Mouse (Mus musculus) cerebellum, adult 9-10 months (tissue): ENCODE data around the gene Slc37a3.

Source experiments
- DNase-seq: peaks from one replicate; pipeline ENCODE4 v3.0.0; 2022

Slc37a3 gene

GRCm38 (mm10) chr6:39317854-39318630 lies 59.4 kb downstream of the Slc37a3 start:
- DNase-seq, result no peak

DNA sequence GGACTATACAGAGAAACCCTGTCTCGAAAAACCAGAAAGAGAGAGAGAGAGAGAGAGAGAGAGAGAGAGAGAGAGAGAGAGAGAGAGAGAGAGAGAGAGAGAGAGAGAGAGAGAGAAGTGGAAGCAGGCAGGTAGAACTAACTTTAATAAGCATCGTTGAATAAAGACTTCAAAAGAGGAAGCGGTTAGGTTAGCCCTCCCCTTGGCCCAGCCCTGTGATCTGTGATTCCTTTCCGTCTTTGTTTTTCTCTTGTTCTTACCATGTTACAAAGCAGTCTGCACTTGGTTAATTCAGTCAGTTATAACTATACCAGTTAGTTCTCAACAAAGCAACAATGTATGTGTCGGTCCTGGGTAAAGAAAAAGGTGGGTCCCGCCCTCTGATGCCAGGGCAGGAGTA lies 61.4 kb downstream of the Slc37a3 start:
- DNase-seq, result no peak

GRCm38 (mm10) chr6:39314461-39314860 lies 63.0 kb downstream of the Slc37a3 start:
- no peak for DNase-seq

DNA sequence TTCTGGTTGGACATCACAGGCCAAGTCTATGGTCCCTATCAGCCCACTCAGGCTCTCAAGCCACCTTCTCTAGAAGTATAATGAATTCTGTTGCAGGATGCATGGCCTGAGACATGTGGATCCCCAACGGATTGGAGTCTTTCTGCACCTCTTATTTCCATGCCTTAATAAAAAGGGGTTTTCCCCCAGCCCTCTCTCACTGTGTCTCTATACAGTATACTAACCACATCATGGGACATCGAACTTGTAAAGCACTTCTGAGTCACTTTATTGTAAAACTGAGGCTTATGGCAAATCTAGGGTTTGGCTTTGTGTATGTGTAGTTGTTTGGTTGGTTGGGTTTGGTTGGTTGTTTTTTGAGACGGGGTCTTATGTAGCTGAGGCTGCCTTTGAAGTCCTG lies 65.7 kb downstream of the Slc37a3 start:
- no peak for DNase-seq

DNA sequence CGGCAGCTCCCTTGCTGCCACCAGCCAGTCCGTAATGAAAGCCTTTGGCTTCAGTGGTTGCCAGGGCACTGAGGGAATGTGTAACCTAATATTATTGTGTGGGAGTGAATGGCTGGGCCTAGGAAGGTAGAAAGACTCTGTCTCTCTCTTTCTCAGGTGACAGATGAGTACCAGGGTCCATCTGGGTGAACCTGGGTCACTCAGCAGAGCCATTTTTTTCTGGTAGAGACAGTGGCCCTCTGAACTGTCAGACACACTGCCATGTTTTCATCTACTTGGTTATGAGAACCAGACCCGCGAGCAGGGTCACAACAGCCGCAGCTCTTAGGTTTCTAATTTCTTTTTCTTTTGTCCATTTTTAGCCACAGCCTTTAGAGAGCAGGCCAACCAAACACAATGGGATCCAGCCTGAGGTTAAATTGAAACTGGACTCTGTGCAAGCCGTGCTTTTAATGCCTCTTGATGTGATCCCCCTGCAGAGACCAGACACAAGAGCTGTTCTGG lies 73.1 kb downstream of the Slc37a3 start:
- DNase-seq, result no peak

- no peak for DNase-seq
Measured at GRCm38 (mm10) chr6:39301484-39301883, 76.0 kb downstream of the Slc37a3 start.

DNA sequence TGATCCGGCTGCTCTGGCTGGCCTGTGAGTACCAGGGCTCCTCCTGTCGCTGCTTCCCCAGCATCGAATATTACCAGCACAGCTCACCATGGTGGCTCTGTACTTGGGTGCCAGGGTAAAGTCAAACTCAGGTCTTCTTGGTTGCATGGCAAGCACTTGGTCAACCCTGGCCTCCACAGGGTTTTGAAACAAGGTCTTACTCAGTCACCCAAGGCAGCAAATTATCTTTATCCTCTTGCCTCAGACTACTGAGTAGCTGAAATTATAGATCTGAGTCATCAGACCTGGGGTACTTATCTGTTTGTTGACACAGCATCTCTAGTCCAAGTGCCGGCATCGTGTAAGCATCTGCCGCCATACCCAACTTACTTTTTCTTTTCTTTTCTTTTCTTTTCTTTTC lies 80.4 kb downstream of the Slc37a3 start:
- no peak for DNase-seq

- no peak for DNase-seq
Measured at GRCm38 (mm10) chr6:39296474-39296873, 81.0 kb downstream of the Slc37a3 start.

DNA sequence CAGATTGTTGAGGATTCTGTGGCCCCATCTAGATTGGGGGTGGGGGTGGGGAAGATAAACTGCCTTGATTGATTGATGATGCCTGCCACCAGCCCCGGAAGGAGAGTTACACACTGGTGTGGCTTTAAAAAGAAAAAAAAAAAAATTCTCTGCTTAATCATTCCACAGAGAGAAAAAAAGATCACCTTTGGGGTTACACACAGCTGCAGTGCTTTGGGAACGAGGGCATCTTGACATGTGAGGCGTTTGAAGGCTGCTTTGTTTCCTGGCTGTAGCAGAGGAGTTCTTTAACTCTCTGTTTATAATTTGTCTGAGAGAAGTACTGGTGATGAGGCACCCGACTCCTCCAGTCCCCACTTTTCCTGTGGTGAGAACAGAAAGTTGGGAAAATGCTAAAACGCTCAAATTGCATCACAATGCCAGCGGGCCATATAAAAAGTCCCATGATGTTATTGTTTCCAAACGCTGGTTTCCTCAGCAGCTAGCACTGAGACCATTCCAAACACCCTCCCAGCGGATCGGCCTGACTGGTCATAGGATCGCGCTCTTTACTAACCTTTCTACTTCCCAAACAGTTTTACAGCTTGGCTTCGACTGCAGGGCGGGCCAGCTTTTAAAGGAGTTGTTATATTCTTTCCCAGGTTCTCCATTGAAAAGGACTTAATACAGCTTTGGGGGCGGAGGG lies 81.6 kb downstream of the Slc37a3 start:
- no peak for DNase-seq

GRCm38 (mm10) chr6:39289721-39290120 lies 87.8 kb downstream of the Slc37a3 start:
- no peak for DNase-seq

DNA sequence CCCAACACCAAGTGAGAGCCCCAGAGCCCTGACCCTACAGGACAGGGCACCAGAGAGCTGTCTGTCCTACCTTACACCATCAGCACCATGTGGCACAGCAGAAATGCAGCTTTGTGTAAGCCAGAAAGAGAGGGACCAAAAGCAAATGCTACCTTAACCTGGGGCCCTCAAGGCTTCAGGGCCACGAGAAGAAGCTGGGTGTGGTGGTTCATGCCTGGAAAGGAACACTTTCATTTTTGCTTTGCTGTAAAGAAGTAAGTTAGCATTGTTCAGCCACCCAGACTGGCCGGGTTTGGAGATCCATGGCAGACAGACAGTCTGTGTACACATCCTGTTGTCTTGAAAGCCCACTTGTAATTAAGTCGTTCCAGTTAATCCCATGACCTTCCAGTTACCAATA lies 89.7 kb downstream of the Slc37a3 start:
- no peak for DNase-seq

DNA sequence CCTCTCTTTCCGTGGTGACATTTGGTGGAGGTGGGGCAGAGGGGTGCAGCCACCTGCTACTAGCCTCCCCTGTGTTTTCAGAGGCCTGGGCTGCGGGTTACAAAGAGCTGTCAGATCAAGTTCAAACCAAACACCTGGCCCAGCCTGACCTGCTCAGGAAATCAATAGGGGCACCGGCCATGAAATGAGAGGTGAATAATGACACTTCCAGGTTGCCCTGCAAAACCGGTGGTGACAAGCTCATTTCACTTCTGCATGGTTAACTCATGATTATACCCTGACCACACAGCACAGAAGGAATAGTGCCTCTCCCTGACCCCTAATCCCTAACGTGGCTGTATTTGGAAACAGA lies 90.8 kb downstream of the Slc37a3 start:
- no peak for DNase-seq

DNA sequence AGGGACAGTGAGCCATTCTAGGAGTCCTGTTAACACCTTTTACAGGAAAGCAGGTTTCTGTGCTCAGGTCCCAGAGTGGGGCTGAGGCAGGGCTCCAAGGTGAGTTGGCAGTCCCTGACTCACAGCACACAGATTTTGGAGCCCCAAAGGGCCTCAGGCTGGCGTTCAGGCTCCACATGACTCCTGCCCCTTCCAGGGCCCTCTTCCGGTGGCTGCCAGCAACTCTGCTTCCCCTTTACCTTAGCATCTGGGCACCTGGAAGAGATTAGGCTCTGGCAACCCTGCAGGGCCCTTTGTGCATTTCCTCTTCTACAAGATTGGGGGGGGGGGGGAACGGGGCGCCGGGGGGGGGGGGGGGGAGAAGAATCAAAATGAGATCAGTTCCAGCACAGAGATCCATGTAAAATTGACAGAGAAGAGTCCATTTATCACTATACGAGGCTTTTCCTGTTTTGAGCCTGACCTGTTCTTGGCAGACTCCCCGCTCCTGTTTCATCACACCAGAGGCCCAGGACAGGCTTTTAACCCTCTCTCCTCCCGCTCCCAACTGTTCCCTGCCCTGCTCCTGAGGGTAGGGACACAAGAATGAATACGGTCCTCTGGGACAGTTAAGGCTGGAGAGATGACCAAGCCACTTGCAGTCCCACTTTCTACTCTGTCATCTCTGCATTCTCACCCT lies 91.3 kb downstream of the Slc37a3 start:
- peak; percentile 48 for DNase-seq

GRCm38 (mm10) chr6:39284836-39285235 lies 92.6 kb downstream of the Slc37a3 start:
- no peak for DNase-seq
